Mouse (Mus musculus) cortical plate, adult 2 months (tissue): ENCODE results near the gene Zswim1.

Source experiments
- CTCF ChIP-seq: fragments of 200-500 bp; IDR thresholded peaks from 2 replicates; pipeline ENCODE4 v1.5.1; 2011; ENCODE audit warnings: mild to moderate bottlenecking, control low read depth, low read length; ENCODE audit not compliant: insufficient read depth; ENCODE audit errors: extremely low read depth
- POLR2A ChIP-seq: fragments of 200-500 bp; IDR thresholded peaks from 2 replicates; pipeline ENCODE4 v1.6.1; 2011; ENCODE audit warnings: mild to moderate bottlenecking, low read length, control low read depth; ENCODE audit not compliant: insufficient read depth; ENCODE audit errors: extremely low read depth

DNA sequence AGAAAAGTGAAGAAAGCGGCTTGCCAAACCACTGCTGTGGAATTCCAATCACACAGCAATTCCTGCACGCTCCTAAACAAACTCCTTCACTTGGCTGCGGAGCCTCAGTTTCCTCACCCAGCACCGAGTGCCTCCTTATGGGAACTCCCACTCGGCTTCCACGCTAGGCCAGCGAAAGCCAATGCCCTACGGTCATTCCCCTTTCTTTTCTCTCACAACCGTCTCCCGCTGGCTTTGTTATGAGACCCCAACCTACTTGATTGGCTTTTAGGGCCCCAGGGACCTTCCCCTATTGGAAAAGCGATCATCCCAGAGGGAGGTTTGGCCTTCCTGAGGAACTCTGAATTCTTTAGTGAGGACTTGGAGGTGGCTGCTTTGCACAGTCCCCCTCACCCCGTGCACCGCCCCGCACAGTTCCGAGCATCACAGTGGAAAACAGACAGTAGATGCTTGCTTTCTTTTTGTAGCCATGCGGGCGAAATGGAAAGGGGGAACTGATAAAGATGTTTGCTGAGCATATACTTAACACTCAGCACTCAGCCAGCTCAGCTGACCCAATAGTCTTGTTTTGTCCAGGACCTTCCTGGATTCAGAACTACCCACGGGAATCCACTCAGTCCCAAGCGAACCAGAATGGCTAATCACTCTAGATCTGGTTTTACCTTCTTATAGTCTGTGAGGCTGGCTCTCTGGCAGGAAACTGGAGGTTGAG, 35.5 kb downstream of the Zswim1 start:
- TF ChIP-seq POLR2A (no peak), CTCF (no peak)
